Mouse (Mus musculus) brain, embryonic 18.5 days (tissue): ENCODE data around the gene Esrrb.

Source experiments
- DNase-seq: peaks from one replicate; pipeline ENCODE4 v3.0.0-alpha.2; 2012; ENCODE audit warnings: low read depth, low spot score

Esrrb gene

DNA sequence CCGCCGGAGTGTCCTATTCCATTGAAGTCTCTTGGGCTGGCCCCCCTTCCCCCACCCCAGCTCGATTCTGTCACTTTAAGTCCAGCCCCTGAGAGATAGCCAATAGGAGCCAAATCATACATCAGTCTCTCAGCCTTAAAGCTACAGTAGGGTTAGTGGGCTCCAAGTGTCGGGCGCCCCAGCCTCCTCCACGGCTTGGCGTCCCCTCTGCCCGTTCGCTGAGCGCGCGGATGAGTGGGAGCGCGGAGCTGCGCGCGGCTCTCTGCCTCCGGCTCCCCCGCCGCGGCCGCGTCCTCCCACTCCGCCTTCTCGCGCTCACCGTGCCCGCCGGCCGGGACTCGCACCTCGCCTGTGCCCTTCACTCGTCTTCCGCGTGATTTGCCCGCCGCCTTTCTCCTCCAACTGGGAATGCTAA, 60.6 kb downstream of the Esrrb start:
- DNase-seq, result peak; percentile 28

DNA sequence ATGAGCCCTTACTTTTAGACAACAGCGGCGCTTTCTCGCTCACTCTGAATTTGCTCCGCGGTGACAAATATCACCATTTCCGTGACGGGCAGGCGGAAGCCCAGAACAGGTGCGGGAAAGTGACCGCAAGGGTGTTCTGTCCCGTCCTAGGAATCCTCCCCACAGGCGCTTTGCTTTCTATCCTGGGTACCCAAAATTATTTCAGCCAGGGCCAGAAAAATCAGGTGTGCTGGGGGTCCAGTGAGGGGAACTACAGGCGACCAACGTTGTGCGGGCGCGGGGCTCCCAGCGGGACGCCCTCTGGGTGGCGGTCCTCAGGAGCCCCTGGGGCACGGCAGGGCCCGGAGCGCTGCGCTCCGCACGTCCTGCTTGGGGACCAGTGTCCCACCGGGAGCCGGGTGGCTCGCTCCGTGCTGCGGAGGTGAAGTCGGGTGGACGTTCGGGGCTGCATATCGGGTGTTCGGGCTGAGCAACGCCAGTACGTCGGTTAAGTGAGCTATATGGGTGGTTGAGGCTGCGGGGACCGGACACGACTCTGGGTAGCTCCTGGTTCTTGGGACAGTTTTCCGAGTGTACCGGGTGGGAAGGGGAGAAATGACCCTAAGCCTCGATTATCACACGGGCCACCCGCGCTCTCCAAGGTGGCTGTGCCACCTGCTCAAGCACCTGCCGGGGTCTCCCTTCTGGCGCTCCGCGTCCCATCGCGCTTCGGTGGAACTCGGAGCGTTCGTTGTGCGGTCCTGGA, 61.4 kb downstream of the Esrrb start:
- no peak for DNase-seq

DNA sequence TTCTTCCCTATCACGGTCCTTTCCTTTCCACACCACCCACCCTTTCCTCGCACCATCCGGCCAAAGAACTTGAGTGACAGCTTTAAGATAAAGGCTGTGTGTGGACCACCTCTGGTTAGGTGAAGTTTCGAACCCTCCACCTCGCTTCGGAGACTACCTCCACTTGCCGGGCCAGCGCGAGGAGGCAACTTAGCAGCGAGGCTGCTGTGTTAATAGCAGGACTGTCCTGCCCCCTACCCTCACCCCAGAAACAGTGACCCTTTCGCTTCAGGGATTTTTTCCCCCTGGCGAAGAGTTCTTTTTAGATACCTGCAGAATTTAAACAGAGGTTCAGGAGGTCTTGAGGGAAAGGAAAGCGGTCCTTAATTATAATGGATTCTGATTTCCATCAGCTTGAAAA, 62.2 kb downstream of the Esrrb start:
- DNase-seq, result no peak

DNA sequence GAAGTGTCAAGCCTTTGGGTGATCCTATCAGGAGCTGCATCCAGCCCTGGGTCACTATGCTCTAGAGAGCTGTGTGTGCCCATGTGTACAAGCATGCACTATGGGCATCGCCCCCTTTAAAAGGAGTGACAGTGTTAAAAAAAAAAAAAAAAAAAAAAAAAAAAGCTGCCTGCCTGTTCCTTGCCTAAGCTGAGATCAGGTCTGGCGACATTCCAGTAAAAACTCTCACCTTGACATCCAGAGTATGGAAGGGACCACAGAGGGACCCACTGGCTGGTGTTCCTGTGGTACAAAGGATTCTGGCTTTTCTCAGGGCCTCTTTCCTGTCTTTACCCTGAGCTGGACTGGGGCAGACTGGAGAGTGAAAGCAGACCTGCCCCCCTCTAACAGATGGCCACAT, 66.7 kb downstream of the Esrrb start:
- DNase-seq, result no peak

DNA sequence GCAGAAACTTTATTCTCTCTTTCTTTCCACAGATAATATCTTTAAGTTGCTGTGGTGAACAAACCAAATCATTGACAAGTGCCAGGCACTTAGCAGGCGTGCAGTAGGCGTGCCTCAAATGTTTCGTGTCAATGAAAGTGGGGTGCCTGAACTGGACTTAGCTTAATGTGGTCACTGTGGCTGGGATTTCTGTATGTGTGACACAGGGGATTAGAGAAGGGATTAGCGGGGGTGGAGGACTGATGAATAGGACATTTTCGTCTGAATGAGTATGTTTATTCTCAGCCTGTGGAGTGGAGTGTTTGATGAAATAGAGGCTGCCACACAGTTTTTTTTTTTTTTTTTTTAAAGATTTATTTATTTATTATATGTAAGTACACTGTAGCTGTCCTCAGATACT, 70.8 kb downstream of the Esrrb start:
- DNase-seq, result no peak

DNA sequence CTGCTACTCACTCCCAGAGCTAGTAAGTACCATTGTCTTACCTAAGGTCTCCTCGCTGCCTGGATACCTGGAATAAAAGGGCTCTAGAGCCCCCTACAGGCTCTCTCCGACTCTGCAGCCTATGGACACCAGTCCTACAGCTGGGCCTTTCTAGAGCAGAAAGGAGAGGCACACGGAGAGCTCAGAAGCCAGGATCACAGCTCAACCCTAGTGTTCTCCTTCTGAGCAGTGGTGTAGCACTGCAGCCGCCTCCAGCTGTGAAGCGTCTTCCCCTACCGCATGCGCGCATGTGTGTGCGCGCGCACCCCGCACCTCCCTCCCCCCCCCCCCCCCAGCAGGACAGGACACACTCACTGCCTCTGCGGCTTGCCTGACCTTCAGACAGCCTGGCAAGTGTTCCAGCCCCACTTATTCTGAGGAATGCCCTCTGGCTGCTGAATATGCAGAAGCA, 72.5 kb downstream of the Esrrb start:
- peak; percentile 61 for DNase-seq

DNA sequence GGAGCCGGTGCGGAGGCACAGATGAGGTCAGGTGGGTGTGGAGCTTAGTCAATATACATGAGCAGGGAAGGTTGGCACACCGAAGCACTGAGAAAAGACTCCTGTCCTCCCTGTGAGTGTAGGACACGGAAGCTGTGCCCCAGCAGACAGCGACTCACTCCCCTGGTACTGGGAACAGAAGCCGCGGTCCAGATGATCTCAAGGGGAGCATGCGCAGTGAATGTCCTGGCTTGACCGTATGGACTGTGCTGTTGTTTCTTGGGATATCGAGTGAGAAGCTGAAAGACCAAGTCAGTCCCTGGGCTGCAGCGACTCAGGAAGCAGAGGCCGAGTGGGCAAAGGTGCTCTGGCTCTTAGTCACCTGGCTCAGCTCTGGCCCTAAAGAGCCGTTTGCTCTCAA, 74.7 kb downstream of the Esrrb start:
- no peak for DNase-seq

DNA sequence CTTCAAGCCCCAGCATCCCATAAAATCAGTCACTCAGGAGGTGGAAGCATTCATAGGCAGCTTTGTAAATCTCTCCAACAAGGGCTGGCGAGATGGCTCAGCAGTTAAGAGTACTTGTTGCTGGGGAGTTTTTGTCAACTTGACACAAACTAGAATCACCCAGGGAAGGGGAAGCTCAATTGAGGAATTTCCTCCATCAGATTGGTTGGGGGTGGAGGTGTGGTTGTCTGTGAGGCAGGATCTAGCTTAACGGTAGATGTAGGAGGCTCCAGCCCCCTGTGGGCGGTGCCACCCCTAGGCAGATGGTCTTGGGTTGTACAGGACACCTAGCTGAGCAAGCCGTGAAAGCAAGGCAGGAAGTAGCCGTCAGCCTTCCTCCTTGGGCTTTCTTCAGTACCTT, 89.9 kb downstream of the Esrrb start:
- no peak for DNase-seq

DNA sequence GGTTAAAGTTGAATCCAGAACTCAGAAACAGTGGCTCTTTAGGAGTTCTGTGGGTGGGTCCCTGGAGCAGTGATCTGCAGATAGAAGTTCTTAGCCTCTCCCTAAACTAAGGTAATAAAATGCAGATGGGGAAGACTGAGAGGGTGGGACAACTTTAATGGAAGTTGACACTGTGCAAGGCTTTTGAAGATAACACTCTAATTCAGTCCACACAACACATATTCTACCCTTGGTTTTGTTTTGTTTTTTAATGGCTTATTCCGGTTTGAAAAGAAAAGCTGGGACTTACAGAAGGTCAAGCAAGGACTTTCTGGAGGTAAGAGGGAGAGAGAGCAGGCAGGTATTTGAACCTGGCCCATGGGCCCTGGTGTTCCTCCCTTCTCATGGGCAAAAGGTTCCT, 94.1 kb downstream of the Esrrb start:
- no peak for DNase-seq

DNA sequence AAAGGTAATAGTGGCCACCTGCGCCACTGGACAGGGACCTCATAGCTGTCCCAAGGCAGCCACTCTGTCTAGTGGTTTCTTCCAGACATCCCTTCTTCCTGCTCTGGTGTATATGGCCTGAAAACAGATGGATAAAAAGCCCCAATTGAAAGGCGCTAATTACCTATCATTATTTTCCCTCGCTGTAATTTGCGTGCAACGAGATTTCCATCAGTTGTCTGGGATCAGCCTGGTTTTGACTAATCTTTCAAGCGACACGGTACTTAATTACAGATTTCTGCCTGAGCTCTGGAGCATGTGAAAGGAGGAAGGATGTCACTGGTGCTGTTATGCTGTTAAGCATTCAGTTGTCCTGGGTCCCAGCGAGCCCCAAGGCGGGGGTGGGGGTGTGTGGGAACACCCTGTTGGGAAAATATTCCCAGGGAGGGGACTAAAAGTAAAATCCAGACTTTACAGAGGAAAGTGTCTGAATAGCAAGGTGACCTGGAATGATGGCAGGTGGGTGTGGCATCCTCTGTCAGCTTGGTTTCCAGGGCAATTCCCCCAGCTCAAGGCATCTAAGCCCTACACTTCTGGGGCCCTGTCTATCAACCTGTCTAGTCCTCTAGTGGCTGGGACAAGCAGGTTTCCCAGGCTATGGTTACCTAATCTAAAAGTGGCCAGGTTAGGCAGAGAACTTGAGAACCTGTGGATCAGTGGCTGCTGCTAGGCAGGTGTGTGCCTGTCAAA, 102.0 kb downstream of the Esrrb start:
- DNase-seq, result peak; percentile 32

DNA sequence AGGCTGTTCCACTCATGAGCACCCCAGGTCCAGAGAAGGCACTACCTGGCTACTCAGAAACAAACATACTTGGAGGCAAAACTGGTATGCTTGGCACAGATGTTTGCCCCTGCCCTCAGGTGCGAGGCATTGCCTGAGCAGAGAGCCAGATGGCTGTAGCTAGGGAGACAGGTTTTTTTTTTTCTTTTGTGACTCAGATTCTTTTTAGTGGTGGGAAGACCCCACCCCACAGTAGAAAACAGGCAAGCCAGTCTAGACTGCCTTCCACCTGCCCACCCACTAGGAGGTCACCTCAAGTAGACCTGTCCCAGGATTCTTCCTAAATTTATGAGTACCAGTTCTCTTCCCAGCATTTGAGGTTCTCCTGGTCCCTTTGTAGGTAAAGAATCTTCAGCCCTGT, 103.5 kb downstream of the Esrrb start:
- DNase-seq, result no peak

DNA sequence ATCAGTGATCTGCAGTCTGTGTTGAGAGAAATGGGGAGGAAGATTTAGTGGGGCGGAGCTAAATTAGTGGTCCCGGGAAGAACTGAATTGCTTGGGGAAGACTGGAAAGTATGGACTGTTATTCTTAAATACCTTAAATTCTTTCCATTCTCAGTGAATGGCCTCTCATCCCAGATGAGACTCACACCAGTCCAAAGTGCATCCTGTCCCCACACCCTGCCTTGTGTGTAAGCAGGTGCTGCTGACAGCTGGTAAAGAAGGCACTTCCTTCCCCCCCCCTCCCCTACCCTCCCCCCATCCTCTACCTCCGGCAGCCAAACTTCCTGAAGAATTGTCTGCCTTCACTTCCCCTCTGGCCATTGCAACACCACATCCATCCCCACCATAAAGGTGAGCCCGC, 105.3 kb downstream of the Esrrb start:
- DNase-seq, result no peak

DNA sequence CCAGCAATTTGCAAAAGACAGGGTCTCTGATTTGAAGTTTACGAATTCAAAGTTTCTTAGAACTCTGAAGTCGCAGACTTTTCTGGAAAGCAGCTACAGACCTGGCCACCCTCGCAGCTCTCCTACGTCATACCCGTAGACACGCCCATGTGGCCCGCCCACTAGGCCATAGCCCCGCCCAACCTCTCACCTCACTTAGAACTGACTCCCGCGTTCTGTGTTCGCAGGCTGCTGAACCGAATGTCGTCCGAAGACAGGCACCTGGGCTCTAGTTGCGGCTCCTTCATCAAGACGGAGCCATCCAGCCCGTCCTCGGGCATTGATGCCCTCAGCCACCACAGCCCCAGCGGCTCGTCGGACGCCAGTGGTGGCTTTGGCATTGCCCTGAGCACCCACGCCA, 109.0 kb downstream of the Esrrb start:
- DNase-seq, result no peak

DNA sequence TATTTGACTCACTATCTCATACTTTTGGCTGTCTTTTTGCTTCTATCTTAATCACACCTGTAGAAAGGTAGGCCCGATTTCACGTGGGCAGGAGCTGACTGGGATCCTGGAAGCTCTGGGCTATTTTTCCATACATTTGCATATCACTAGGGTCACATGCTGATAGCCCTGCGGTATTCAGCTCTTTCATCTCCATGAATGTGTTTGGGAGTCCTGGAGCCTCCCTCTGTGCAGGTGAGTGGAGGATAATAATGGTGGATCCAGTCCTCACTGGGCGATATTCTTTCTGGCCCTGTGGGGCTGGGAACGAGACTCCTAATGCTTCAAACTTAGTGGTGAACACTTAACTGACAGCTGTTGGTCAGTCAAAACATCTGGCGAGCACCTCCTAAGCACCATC, 110.0 kb downstream of the Esrrb start:
- no peak for DNase-seq

DNA sequence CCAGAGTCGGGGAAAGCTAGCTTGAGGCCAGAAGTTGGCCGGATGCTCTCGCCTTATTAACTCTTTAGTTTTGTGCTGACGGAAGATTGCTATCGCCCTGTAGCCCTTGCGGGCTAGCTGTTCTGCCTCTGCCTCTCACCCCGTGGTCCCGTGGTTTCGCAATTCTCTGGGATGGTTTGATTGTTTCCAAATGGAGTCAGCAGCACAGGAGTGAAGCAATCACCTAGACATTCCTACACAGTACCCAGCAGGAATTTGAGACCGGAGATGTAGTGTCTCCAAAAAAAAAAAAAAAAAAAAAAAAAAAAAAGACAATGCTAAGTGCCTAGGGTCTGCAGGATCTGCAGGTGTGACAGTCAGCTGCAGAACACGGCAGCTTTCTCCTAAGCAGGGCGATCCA, 112.7 kb downstream of the Esrrb start:
- DNase-seq, result no peak

DNA sequence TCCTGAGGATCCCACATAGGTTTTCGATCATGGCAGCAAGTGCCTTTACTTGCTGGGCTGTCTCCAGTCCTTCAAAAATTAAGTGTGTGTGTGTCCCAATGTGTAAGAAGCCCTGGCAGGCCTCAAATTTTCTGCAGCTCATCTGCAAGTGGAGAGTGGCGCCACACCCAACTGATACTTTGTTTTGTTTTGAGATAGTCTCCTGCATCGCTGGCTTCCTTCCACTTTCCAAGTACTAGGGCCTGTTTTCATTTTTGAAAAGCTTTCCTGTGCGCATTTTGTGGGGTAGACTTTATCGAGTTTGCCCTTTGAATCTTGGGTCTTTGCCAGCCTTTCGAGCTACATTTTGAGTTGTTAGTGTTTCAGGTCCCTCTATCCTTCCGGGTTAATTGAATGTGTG, 115.1 kb downstream of the Esrrb start:
- no peak for DNase-seq

DNA sequence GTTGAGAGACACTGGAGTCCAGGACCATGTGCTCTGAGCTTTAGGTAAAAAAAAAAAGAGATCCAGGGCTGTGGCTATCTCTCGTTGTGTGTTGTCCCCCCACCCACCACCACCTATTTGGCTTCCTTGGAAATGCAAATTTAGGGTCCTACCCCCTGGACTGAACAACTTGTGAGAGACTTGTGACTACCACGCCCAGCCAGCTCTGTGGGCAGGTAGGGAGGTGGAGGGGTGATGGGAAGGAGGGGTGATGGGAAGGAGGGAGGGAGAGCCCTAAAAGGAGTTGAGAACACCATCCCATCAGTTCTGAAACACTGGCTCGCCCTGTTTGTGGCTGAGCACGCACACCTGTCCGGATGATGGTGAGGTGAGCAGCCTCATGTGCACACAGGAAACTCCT, 118.0 kb downstream of the Esrrb start:
- no peak for DNase-seq

DNA sequence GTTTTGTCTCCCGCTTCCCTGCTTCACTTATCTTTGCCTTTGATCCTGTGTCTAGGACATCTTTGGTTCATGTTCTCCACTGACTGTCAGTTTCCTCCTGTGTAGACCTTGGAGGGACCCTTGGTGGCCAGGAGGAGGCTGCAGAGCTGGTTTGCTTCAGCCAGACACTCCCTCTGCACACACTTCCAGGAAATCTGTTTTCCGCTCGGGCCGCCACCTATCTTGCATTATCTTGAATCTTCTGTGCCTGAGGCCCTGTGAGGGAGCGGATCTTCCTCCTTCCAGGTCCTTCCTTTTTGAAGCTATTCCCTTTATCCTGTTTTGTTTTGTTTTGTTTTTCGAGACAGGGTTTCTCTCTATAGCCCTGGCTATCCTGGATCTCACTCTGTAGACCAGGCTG, 121.1 kb downstream of the Esrrb start:
- no peak for DNase-seq

DNA sequence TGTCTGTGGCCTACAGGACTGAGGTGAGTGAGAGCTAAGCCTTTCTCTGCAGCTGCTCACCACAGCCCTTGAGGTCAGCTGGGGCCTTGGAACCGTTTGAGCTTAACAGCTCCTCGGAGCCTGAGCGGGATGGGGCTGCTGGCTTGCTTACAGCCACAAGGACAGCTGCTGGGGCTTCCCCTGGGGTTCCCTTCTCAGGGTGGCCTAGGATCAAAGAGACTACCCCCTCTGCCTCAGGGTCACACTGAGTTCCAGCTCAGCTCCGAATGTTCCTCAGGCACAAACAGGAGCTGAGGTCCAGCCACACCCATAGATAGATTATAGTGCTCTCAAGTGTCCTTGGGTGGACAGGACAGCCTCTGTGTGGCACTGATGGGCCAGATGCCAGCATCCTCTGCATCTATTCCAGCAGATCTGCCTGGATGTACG, 122.5 kb downstream of the Esrrb start:
- no peak for DNase-seq

DNA sequence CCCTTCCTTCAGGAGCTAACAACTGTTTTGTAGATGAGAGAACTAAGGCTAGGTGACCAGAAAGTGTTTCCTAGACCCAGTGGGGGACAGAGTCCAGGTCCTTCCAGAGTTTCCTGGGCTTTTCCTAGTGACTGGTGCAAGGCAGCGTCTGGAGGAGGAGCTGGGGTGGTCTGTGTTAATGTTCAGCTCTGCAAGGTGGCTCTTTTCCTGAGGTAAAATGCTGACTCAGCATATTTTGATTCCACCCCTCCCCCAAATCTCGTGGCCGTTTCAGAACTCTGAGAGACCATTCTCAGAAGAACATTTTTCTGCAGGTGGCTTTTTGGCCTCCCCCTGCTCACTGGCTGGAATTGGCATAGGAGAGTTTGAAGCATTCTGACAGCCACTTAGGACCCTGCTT, 127.1 kb downstream of the Esrrb start:
- DNase-seq, result no peak

DNA sequence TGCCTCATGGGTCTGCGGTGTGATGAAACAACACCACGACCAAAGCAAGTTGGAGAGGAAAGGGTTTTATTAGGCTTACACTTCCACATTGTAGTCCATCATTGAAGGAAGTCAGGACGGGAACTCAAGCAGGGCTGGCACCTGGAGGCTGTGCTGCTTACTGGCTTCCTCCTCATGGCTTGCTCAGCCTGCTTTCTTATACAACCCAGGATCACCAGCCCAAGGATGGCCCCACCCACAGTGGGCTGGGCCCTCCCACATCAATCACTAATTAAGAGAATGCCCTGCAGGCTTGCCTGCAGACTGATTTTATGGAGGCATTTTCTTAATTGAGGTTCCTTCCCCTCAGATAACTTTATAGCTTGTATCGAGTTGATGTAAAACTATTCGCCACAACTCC, 129.1 kb downstream of the Esrrb start:
- no peak for DNase-seq

DNA sequence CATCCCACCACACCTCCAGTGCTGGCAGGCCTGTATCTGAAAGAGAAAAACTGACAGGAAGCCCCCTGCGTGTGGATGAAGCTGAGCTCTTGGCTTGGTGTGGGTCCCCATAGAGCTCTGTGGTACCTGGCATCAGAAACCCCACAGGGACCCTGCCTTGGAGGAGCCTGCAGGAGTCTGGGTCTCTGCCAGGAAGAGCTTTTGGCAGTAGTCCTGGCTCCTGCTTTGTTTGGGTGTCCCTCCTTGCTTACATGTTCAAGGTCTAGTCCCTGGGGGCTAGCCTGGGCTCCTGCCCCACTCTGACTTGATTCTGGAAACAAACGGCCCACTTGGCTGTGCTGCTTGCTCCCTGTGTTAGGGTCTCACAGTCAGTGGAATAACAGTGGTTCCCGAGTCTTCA, 130.6 kb downstream of the Esrrb start:
- no peak for DNase-seq

DNA sequence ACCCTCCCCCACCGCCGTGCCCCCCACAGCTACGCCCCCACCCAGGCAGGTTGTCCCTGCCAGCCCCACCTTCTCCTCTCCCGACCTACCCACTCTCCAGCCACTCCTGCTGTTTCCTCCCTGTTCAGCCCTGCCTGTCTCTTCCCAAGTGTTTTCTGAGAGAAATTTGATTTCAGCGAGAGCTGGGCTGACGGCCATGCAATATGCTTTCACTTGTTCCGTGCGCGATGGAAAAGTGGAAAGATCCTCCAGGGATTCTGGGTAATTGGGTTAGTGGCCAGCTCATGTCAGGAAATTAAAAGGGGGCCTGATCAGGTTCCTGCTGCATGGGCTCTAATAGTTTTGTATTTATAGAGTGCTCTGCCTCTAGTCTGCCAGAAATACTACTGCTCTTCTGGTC, 131.9 kb downstream of the Esrrb start:
- peak; percentile 47 for DNase-seq
